Mouse (Mus musculus) stomach, postnatal 0 days (tissue): ENCODE data around the gene Exoc5. TPM values are rescaled to one million over a fixed set of nuclear protein-coding genes. Genes with fewer than 3 reads are reported as not detected.

Experiments used
- ATAC-seq: fragments of 200-750 bp; cut with Nextera tagmentation; 2 replicates; pipeline ENCODE4 v1.8.0; 2017; ENCODE audit not compliant: low FRiP score, low TSS enrichment
- DNase-seq: peaks from one replicate; pipeline ENCODE4 v3.0.0-alpha.2; 2016; ENCODE audit warnings: low spot score
- H3K27ac ChIP-seq: fragments of 300-500 bp; sonication (generic); replicated peaks from 2 replicates; pipeline ENCODE4 v1.5.1; 2014; ENCODE audit warnings: mild to moderate bottlenecking, control low read depth
- H3K27me3 ChIP-seq: fragments of 300-500 bp; sonication (generic); 2 replicates; pipeline ENCODE4 v1.6.1; 2014; ENCODE audit warnings: low read length; ENCODE audit not compliant: control insufficient read depth, insufficient read depth
- H3K36me3 ChIP-seq: fragments of 300-500 bp; sonication (generic); 2 replicates; pipeline ENCODE4 v1.6.1; 2014; ENCODE audit warnings: low read length, mixed read lengths; ENCODE audit not compliant: control insufficient read depth, insufficient read depth
- H3K4me1 ChIP-seq: fragments of 300-500 bp; sonication (generic); replicated peaks from 2 replicates; pipeline ENCODE4 v1.6.1; 2014; ENCODE audit warnings: antibody characterized with exemption; ENCODE audit not compliant: control insufficient read depth, insufficient read depth
- H3K4me2 ChIP-seq: fragments of 300-500 bp; sonication (generic); replicated peaks from 2 replicates; pipeline ENCODE4 v1.6.1; 2014; ENCODE audit warnings: low read depth, mild to moderate bottlenecking, control low read depth, moderate library complexity
- H3K4me3 ChIP-seq: fragments of 300-500 bp; sonication (generic); 2 replicates; pipeline ENCODE4 v1.5.1; 2014; ENCODE audit warnings: low read depth, low read length, control low read depth
- H3K9ac ChIP-seq: fragments of 300-500 bp; sonication (generic); 2 replicates; pipeline ENCODE4 v1.6.1; 2014; ENCODE audit warnings: mild to moderate bottlenecking, low read length, control low read depth, mixed read lengths
- H3K9me3 ChIP-seq: fragments of 300-500 bp; sonication (generic); 2 replicates; pipeline ENCODE4 v1.6.1; 2016; ENCODE audit warnings: low read length; ENCODE audit not compliant: control insufficient read depth
- CTCF ChIP-seq: IDR thresholded peaks from 2 replicates; pipeline ENCODE4 v1.5.1; 2016; ENCODE audit warnings: antibody characterized with exemption, low read depth, mild to moderate bottlenecking, moderate library complexity
- EP300 ChIP-seq: optimal IDR thresholded peaks from 2 replicates; pipeline ENCODE3; 2016; ENCODE audit warnings: antibody characterized with exemption
- WGBS: fragments of 180-500 bp; shearing (Covaris S2); extraction: QIAGEN DNeasy Blood & Tissue Kit; methylation state at CpG from one replicate; pipeline ENCODE4 v1.1.7; 2014; 5-methylcytosine and 5-hydroxymethylcytosine counted together
- polyA plus RNA-seq: library from polyadenylated mRNA; unstranded; fragments of >200 nt; fragmentation: Nextera tagmentation; extraction: Ambion mirVana; gene quantifications from 2 replicates; pipeline ENCODE4 v1.2.1, GENCODE M21; 2015

The Exoc5 gene
- polyA plus RNA-seq, 1 experiment from 2014 or later: 24.7 TPM

DNA sequence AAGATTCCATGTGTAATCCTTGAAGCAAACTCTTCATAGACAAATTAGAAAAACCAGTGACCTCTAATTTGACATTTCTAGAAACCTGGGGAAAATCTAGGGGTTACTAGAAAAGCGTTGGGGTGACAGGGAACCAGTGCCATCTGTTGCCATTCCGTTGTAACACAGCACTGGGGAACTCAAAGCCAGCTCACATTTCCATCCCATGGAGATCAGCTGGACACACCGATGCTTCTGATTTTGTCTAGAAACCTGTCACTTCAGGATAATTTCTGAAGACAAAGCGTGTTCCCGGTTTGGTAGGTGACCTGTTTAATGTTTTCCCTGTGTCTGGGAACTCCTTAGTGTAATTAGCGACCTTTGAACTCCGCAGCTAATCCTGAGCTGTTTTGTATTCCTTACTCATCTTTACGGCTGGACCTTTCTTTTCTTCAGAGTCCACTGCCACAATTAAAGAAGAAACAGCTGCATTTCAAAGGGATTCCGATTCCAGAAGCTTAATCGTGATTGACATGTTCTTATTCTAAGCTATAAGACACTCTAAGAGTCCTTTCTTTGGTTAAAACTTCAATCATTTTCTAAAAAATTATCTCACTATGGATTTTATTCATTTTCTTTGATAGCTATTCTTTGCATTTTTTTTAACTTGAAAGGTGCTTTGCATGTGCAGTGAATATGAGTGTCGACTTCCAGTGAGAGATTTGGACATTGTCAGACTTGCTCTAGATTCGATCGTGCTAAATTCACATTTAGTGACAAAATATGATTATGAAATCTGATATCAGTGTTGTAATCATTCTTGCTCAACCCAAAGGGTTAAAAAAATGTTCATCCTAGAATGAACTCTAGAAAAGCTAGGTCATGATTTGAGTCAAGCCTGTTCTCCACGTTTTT, 21.9 kb upstream of the Exoc5 start:
- Histone ChIP-seq H3K4me2 (no peak overlapping the region), H3K9me3 (no peaks in the 10 kb centered on the region), H3K4me1 (no peaks in the 10 kb centered on the region), H3K36me3 (peaks cover 8% of the 10 kb centered on the region), H3K27ac (no peak overlapping the region), H3K27me3 (no peaks in the 10 kb centered on the region), H3K9ac (no peak overlapping the region), H3K4me3 (no peak overlapping the region)
- 70% methylated on average over 14 of the region's 14 CpGs for WGBS
- no peak for TF ChIP-seq CTCF
- no peak for ATAC-seq
- DNase-seq: no peak

GRCm38 (mm10) chr14:49086522-49086921, 20.1 kb upstream of the Exoc5 start:
- no peak overlapping the region for H3K4me2 ChIP-seq
- H3K36me3 ChIP-seq: peaks cover 8% of the 10 kb centered on the region
- H3K4me1 ChIP-seq: no peaks in the 10 kb centered on the region
- H3K4me3 ChIP-seq: no peak overlapping the region
- no peak overlapping the region for H3K27ac ChIP-seq
- no peaks in the 10 kb centered on the region for H3K9me3 ChIP-seq
- 84% methylated on average over 4 of the region's 4 CpGs for WGBS
- H3K27me3 ChIP-seq: no peaks in the 10 kb centered on the region
- DNase-seq: no peak
- ATAC-seq: no peak
- TF ChIP-seq EP300: no peak
- no peak for TF ChIP-seq CTCF
- H3K9ac ChIP-seq: no peak overlapping the region

DNA sequence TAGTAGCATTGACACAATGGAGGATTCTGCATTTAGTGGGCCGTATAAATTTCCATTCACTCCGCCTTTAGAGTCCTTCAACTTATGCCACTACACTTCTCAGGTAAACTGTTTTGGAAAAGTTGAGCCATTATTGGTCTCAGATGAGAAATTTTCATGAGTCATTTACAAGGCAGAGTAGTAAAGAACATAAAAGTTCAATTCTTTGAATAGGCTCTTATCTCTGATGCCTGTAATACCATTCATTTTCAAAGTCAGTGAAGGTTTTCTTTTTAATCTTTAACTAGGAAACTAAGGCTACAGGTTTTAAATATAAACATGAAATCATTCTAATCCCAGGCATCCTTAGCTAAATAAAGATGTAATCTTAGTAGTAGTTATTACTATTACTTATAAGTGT, 12.4 kb upstream of the Exoc5 start:
- Histone ChIP-seq H3K9ac (no peak overlapping the region), H3K4me1 (no peaks in the 10 kb centered on the region), H3K36me3 (peaks cover 2% of the 10 kb centered on the region; the same call in 1 of the 2 replicates), H3K4me2 (no peak overlapping the region), H3K27me3 (no peaks in the 10 kb centered on the region), H3K4me3 (no peak overlapping the region), H3K27ac (no peak overlapping the region), H3K9me3 (no peaks in the 10 kb centered on the region)
- ATAC-seq (no peak), DNase-seq (no peak)
- 92% methylated on average over 2 of the region's 2 CpGs for WGBS
- TF ChIP-seq CTCF: no peak
- no peak for TF ChIP-seq EP300

GRCm38 (mm10) chr14:49074361-49074760, 7.9 kb upstream of the Exoc5 start:
- H3K4me1 ChIP-seq: no peaks in the 10 kb centered on the region
- no peak for DNase-seq
- TF ChIP-seq EP300 (no peak), CTCF (no peak)
- no peaks in the 10 kb centered on the region for H3K9me3 ChIP-seq
- H3K27me3 ChIP-seq: no peaks in the 10 kb centered on the region
- H3K27ac ChIP-seq: no peak overlapping the region
- 54% methylated on average over 2 of the region's 2 CpGs for WGBS
- H3K4me3 ChIP-seq: no peak overlapping the region
- H3K36me3 ChIP-seq: no peaks in the 10 kb centered on the region; the same call in 1 of the 2 replicates
- no peak for ATAC-seq
- H3K4me2 ChIP-seq: no peak overlapping the region
- H3K9ac ChIP-seq: no peak overlapping the region

GRCm38 (mm10) chr14:49073896-49074295, 7.4 kb upstream of the Exoc5 start:
- no peaks in the 10 kb centered on the region for H3K27me3 ChIP-seq
- TF ChIP-seq EP300 (no peak), CTCF (no peak)
- ATAC-seq (no peak), DNase-seq (no peak)
- no peak overlapping the region for H3K4me2 ChIP-seq
- H3K4me1 ChIP-seq: no peaks in the 10 kb centered on the region
- H3K27ac ChIP-seq: no peak overlapping the region
- 94% methylated on average over 7 of the region's 7 CpGs for WGBS
- no peaks in the 10 kb centered on the region for H3K9me3 ChIP-seq
- no peak overlapping the region for H3K9ac ChIP-seq
- H3K4me3 ChIP-seq: no peak overlapping the region
- H3K36me3 ChIP-seq: no peaks in the 10 kb centered on the region; the same call in 1 of the 2 replicates

GRCm38 (mm10) chr14:49072837-49073236, 6.4 kb upstream of the Exoc5 start:
- ATAC-seq (no peak), DNase-seq (no peak)
- Histone ChIP-seq H3K9me3 (no peaks in the 10 kb centered on the region), H3K27ac (no peak overlapping the region), H3K4me3 (no peak overlapping the region), H3K4me1 (no peaks in the 10 kb centered on the region), H3K4me2 (no peak overlapping the region), H3K9ac (no peak overlapping the region), H3K27me3 (no peaks in the 10 kb centered on the region), H3K36me3 (no peaks in the 10 kb centered on the region; the same call in 1 of the 2 replicates)
- TF ChIP-seq CTCF (no peak), EP300 (no peak)
- WGBS: 64% methylated on average over 2 of the region's 2 CpGs
